Mouse (Mus musculus) midbrain, embryonic 14.5 days (tissue): ENCODE data around the gene Mapt. TPM values are rescaled to one million over a fixed set of nuclear protein-coding genes. Genes with fewer than 3 reads are reported as not detected.
A peak's percentile ranks its signal among the peaks of the same experiment; 100 is the strongest.

Source experiments
- ATAC-seq: fragments of 200-750 bp; cut with Nextera tagmentation; 2 replicates; pipeline ENCODE4 v1.8.0; 2017; ENCODE audit warnings: moderate number of reproducible peaks, moderate library complexity; ENCODE audit not compliant: low FRiP score, low TSS enrichment
- DNase-seq: peaks from one replicate; pipeline ENCODE4 v3.0.0-alpha.2; 2015
- H3K27ac ChIP-seq: fragments of 300-500 bp; sonication (generic); replicated peaks from 2 replicates; pipeline ENCODE4 v1.5.1; 2014; ENCODE audit warnings: mild to moderate bottlenecking, low read depth, low read length, moderate library complexity
- H3K27me3 ChIP-seq: fragments of 300-500 bp; sonication (generic); 2 replicates; pipeline ENCODE4 v1.6.1; 2014; ENCODE audit warnings: low read length, control low read depth, mixed read lengths; ENCODE audit not compliant: control insufficient read depth, insufficient read depth
- H3K36me3 ChIP-seq: fragments of 300-500 bp; sonication (generic); 2 replicates; pipeline ENCODE4 v1.6.1; 2014; ENCODE audit warnings: low read length, control low read depth; ENCODE audit not compliant: control insufficient read depth, insufficient read depth
- H3K4me1 ChIP-seq: fragments of 300-500 bp; sonication (generic); 2 replicates; pipeline ENCODE4 v1.6.1; 2014; ENCODE audit warnings: mild to moderate bottlenecking, antibody characterized with exemption, low read length, control low read depth; ENCODE audit not compliant: control insufficient read depth, insufficient read depth
- H3K4me2 ChIP-seq: fragments of 300-500 bp; sonication (generic); 2 replicates; pipeline ENCODE4 v1.6.1; 2014; ENCODE audit warnings: mild to moderate bottlenecking, low read length, moderate library complexity
- H3K4me3 ChIP-seq: fragments of 300-500 bp; sonication (generic); replicated peaks from 2 replicates; pipeline ENCODE4 v1.5.1; 2014; ENCODE audit warnings: low read depth, low read length
- H3K9ac ChIP-seq: fragments of 300-500 bp; sonication (generic); replicated peaks from 2 replicates; pipeline ENCODE4 v1.6.1; 2014; ENCODE audit warnings: mild to moderate bottlenecking, low read length, moderate library complexity
- H3K9me3 ChIP-seq: fragments of 300-500 bp; sonication (generic); 2 replicates; pipeline ENCODE4 v1.6.1; 2016; ENCODE audit warnings: low read length, control low read depth, mixed read lengths; ENCODE audit not compliant: control insufficient read depth
- WGBS: fragments of 180-500 bp; shearing (Covaris S2); extraction: QIAGEN DNeasy Blood & Tissue Kit; methylation state at CpG from one replicate; pipeline ENCODE4 v1.1.7; 2014; 5-methylcytosine and 5-hydroxymethylcytosine counted together
- polyA plus RNA-seq: library from polyadenylated mRNA; unstranded; fragments of >200 nt; fragmentation: Nextera tagmentation; extraction: Ambion mirVana; gene quantifications from 2 replicates; pipeline ENCODE4 v1.2.1, GENCODE M21; 2014

The Mapt gene
- 836 and 875 TPM in 2 replicates for polyA plus RNA-seq

GRCm38 (mm10) chr11:104231041-104231911 lies at the start of gene Mapt:
Gene Mapt, plus strand, starts transcription at chr11:104231390.
- Histone ChIP-seq H3K27me3 (no peaks in the 10 kb centered on the region), H3K4me3 (peak within 1 kb of the TSS; percentile 95), H3K9me3 (no peaks in the 10 kb centered on the region), H3K4me2 (peak within 1 kb of the TSS; percentile 75), H3K27ac (peak within 1 kb of the TSS; percentile 97), H3K9ac (peak within 1 kb of the TSS; percentile 98), H3K4me1 (peaks cover 24% of the 10 kb centered on the region), H3K36me3 (no peaks in the 10 kb centered on the region)
- WGBS, result under 1% methylated on average over 79 of the region's 94 CpGs
- peak; percentile 89 for ATAC-seq
- DNase-seq, result peak; percentile 97

GRCm38 (mm10) chr11:104182141-104182540 lies 49.0 kb upstream of the Mapt start:
- H3K27me3 ChIP-seq, result no peaks in the 10 kb centered on the region
- DNase-seq (no peak), ATAC-seq (no peak)
- H3K27ac ChIP-seq, result no peak overlapping the region
- no peaks in the 10 kb centered on the region for H3K9me3 ChIP-seq
- no peak overlapping the region for H3K4me2 ChIP-seq
- no peaks in the 10 kb centered on the region for H3K36me3 ChIP-seq
- no peak overlapping the region for H3K9ac ChIP-seq
- H3K4me1 ChIP-seq, result no peaks in the 10 kb centered on the region
- no peak overlapping the region for H3K4me3 ChIP-seq
- 88% methylated on average over 3 of the region's 3 CpGs for WGBS

GRCm38 (mm10) chr11:104186135-104186836 lies 44.9 kb upstream of the Mapt start, which contains the start of gene Sppl2c:
Gene Sppl2c, plus strand, starts transcription at chr11:104186327.
- whole genome bisulfite sequencing, result 88% methylated on average over 13 of the region's 13 CpGs
- no peak for DNase-seq
- Histone ChIP-seq H3K9me3 (no peaks in the 10 kb centered on the region), H3K27ac (no peak within 1 kb of the TSS), H3K4me3 (no peak within 1 kb of the TSS), H3K36me3 (no peaks in the 10 kb centered on the region), H3K27me3 (no peaks in the 10 kb centered on the region), H3K9ac (no peak within 1 kb of the TSS), H3K4me2 (no peak within 1 kb of the TSS), H3K4me1 (no peaks in the 10 kb centered on the region)
- no peak for ATAC-seq

GRCm38 (mm10) chr11:104186837-104187150 lies 44.4 kb upstream of the Mapt start:
- DNase-seq, result no peak
- H3K4me3 ChIP-seq, result no peak overlapping the region
- no peaks in the 10 kb centered on the region for H3K4me1 ChIP-seq
- no peak for ATAC-seq
- H3K9me3 ChIP-seq, result no peaks in the 10 kb centered on the region
- H3K27me3 ChIP-seq, result no peaks in the 10 kb centered on the region
- H3K9ac ChIP-seq, result no peak overlapping the region
- 92% methylated on average over 9 of the region's 9 CpGs for WGBS
- H3K36me3 ChIP-seq, result no peaks in the 10 kb centered on the region
- no peak overlapping the region for H3K4me2 ChIP-seq
- H3K27ac ChIP-seq, result no peak overlapping the region

- H3K4me3 ChIP-seq, result no peak overlapping the region
- WGBS, result 96% methylated on average over 10 of the region's 10 CpGs
- no peak overlapping the region for H3K27ac ChIP-seq
- H3K4me2 ChIP-seq, result no peak overlapping the region
- H3K9me3 ChIP-seq, result no peaks in the 10 kb centered on the region
- ATAC-seq, result no peak
- no peak overlapping the region for H3K9ac ChIP-seq
- no peaks in the 10 kb centered on the region for H3K27me3 ChIP-seq
- DNase-seq, result no peak
- no peaks in the 10 kb centered on the region for H3K4me1 ChIP-seq
- H3K36me3 ChIP-seq, result no peaks in the 10 kb centered on the region
Measured at GRCm38 (mm10) chr11:104187766-104188165, 43.4 kb upstream of the Mapt start.

- DNase-seq, result no peak
- no peak for ATAC-seq
- H3K9me3 ChIP-seq, result no peaks in the 10 kb centered on the region
- H3K36me3 ChIP-seq, result no peaks in the 10 kb centered on the region
- no peak overlapping the region for H3K4me3 ChIP-seq
- H3K4me2 ChIP-seq, result no peak overlapping the region
- H3K27me3 ChIP-seq, result no peaks in the 10 kb centered on the region
- WGBS, result 73% methylated on average over 2 of the region's 2 CpGs
- no peak overlapping the region for H3K9ac ChIP-seq
- H3K27ac ChIP-seq, result no peak overlapping the region
- no peaks in the 10 kb centered on the region for H3K4me1 ChIP-seq
Measured at GRCm38 (mm10) chr11:104190008-104190407, 41.2 kb upstream of the Mapt start.

GRCm38 (mm10) chr11:104195382-104195781 lies 35.8 kb upstream of the Mapt start:
- no peak overlapping the region for H3K27ac ChIP-seq
- H3K36me3 ChIP-seq, result no peaks in the 10 kb centered on the region
- no peak for ATAC-seq
- no peak overlapping the region for H3K9ac ChIP-seq
- H3K4me3 ChIP-seq, result no peak overlapping the region
- H3K4me2 ChIP-seq, result peak overlapping the region; percentile 21; the same call in 1 of the 2 replicates
- H3K9me3 ChIP-seq, result no peaks in the 10 kb centered on the region
- 76% methylated on average over 11 of the region's 11 CpGs for WGBS
- no peaks in the 10 kb centered on the region for H3K27me3 ChIP-seq
- no peaks in the 10 kb centered on the region for H3K4me1 ChIP-seq
- DNase-seq, result no peak

GRCm38 (mm10) chr11:104195791-104196190 lies 35.4 kb upstream of the Mapt start:
- H3K36me3 ChIP-seq, result no peaks in the 10 kb centered on the region
- no peaks in the 10 kb centered on the region for H3K27me3 ChIP-seq
- no peak overlapping the region for H3K27ac ChIP-seq
- H3K4me2 ChIP-seq, result peak overlapping the region; percentile 21; the same call in 1 of the 2 replicates
- ATAC-seq, result peak; percentile 79; the same call in 1 of the 2 replicates
- 7% methylated on average over 9 of the region's 9 CpGs for WGBS
- H3K4me1 ChIP-seq, result no peaks in the 10 kb centered on the region
- H3K4me3 ChIP-seq, result no peak overlapping the region
- DNase-seq, result peak; percentile 96
- no peaks in the 10 kb centered on the region for H3K9me3 ChIP-seq
- H3K9ac ChIP-seq, result no peak overlapping the region
